Comparison of ENCODE assay signal across 10 mouse cellular contexts in genomic region chr11:32941331-32942009, GRCm38 (mm10).
A peak's percentile ranks its signal among the peaks of the same experiment; 100 is the strongest.
DNase-seq lines count a peak whose midpoint lies in the region; ATAC-seq and TF ChIP-seq lines count a peak whose summit lies in the region.
"Had no signal": no experiment of that assay in that cellular context is flagged by ENCODE, and none has a peak within 500 bp of the region (broad histone marks: within the 10 kb centered on the region; RNA-seq: fewer than 3 reads in every experiment).

No protein-coding gene starts in this region.

- no peak for TF ChIP-seq POLR2A in lung, adult 2 months (IDR thresholded peaks at IDR 0.05; ENCODE audit: borderline replicate concordance, extremely low read depth, low read depth, low read length)

- TF ChIP-seq CTCF in forebrain, postnatal 0 days (IDR thresholded peaks at IDR 0.05; ENCODE audit: low read depth): no peak
- no peak for TF ChIP-seq CTCF in lung, adult 2 months (IDR thresholded peaks at IDR 0.05; ENCODE audit: insufficient read depth, low read length)

- ATAC-seq in heart, embryonic 12.5 days (ENCODE audit: insufficient number of reproducible peaks, low FRiP score): no peak
- ATAC-seq in forebrain, postnatal 0 days: peak; percentile 89
- ATAC-seq: CD4-positive, CD25-positive, alpha-beta regulatory T cell, adult 4 months had no signal

- no peaks in the 10 kb centered on the region for H3K9me3 ChIP-seq in heart, embryonic 12.5 days (replicated peaks)
- no peaks in the 10 kb centered on the region for H3K9me3 ChIP-seq in forebrain, postnatal 0 days (ENCODE audit: low read length)

- no peaks in the 10 kb centered on the region for H3K36me3 ChIP-seq in heart, embryonic 12.5 days
- no peaks in the 10 kb centered on the region for H3K36me3 ChIP-seq in forebrain, postnatal 0 days (ENCODE audit: insufficient read depth)

- peak; percentile 59 to 80 for DNase-seq in heart, adult 18-20 months
- DNase-seq in adrenal gland, postnatal 36 days: peak; percentile 27 to 48
- DNase-seq in forebrain, postnatal 0 days: peak; percentile 67
- DNase-seq in left cerebral cortex, adult 18-20 months (ENCODE audit: low spot score in 2 of 2): peak; percentile 41 to 63
- DNase-seq in kidney, adult 18-20 months: no peak
- no peak for DNase-seq in lung, adult 2 months
- no peak for DNase-seq in kidney, postnatal 10 days
- DNase-seq: thymus, postnatal 25 days had no signal

- peaks cover 22% of the 10 kb centered on the region for H3K4me1 ChIP-seq in heart, embryonic 12.5 days (replicated peaks)
- H3K4me1 ChIP-seq in forebrain, postnatal 0 days (ENCODE audit: insufficient read depth): no peaks in the 10 kb centered on the region
- H3K4me1 ChIP-seq in lung, adult 2 months (ENCODE audit: control insufficient read depth, insufficient read depth, low read length): no peaks in the 10 kb centered on the region

- H3K4me3 ChIP-seq in heart, embryonic 12.5 days: no peak overlapping the region
- H3K4me3 ChIP-seq in forebrain, postnatal 0 days (ENCODE audit: low read depth, low read length): no peak overlapping the region
- H3K4me3 ChIP-seq in lung, adult 2 months (replicated peaks; ENCODE audit: extremely low read depth, low read depth, low read length): no peak overlapping the region

- H3K27me3 ChIP-seq in heart, embryonic 12.5 days (replicated peaks): peaks cover 8% of the 10 kb centered on the region
- H3K27me3 ChIP-seq in forebrain, postnatal 0 days (ENCODE audit: insufficient read depth, low read length): no peaks in the 10 kb centered on the region

- no peak overlapping the region for H3K27ac ChIP-seq in heart, embryonic 12.5 days (ENCODE audit: poor library complexity, severe bottlenecking)
- no peak overlapping the region for H3K27ac ChIP-seq in forebrain, postnatal 0 days (ENCODE audit: low read depth, low read length)

- no peak overlapping the region for H3K4me2 ChIP-seq in heart, embryonic 12.5 days
- H3K4me2 ChIP-seq in forebrain, postnatal 0 days (ENCODE audit: low read depth): no peak overlapping the region

- H3K9ac ChIP-seq in heart, embryonic 12.5 days: no peak overlapping the region
- H3K9ac ChIP-seq in forebrain, postnatal 0 days: no peak overlapping the region

- WGBS in heart, embryonic 12.5 days: 64% methylated on average over 5 of the region's 5 CpGs
- WGBS in forebrain, postnatal 0 days: 40% methylated on average over 5 of the region's 5 CpGs
- WGBS in lung, adult 2 months: 67% methylated on average over 5 of the region's 5 CpGs

Comparison
In these comparisons a context has a peak if more than half of its experiments do, and no peak if none do; other contexts are left out.
1. DNase-seq: peak in heart, adult 18-20 months (2 of 2), adrenal gland, postnatal 36 days (2 of 2), forebrain, postnatal 0 days (single experiment) and left cerebral cortex, adult 18-20 months (2 of 2); none in kidney, adult 18-20 months (single experiment), lung, adult 2 months (single experiment) and kidney, postnatal 10 days (single experiment).